Mouse (Mus musculus) heart, embryonic 14.5 days (tissue): ENCODE results near the gene Prdm8. TPM values are rescaled to one million over a fixed set of nuclear protein-coding genes. Genes with fewer than 3 reads are reported as not detected.

Experiments used
- ATAC-seq: fragments of 200-750 bp; cut with Nextera tagmentation; 2 replicates; pipeline ENCODE4 v1.8.0; 2017; ENCODE audit warnings: low read depth, moderate TSS enrichment; ENCODE audit not compliant: insufficient number of reproducible peaks, insufficient read depth, low FRiP score
- H3K27ac ChIP-seq, 2 experiments: fragments of 200-500 bp in 1 of 2; fragments of 300-500 bp in 1 of 2; sonication (generic) in 1 of 2; replicated peaks in 1 of 2; 2 replicates each; pipeline ENCODE4 v1.5.1; 2012 to 2014; ENCODE audit warnings: low read depth in 2 of 2, low read length in 2 of 2, control low read depth in 1 of 2, mild to moderate bottlenecking in 1 of 2, mixed read lengths in 1 of 2; ENCODE audit not compliant: control insufficient read depth in 1 of 2, insufficient read depth in 1 of 2
- H3K27me3 ChIP-seq: fragments of 300-500 bp; sonication (generic); 2 replicates; pipeline ENCODE4 v1.6.1; 2014; ENCODE audit warnings: mild to moderate bottlenecking, low read length, control low read depth; ENCODE audit not compliant: control insufficient read depth, insufficient read depth
- H3K36me3 ChIP-seq: fragments of 300-500 bp; sonication (generic); 2 replicates; pipeline ENCODE4 v1.6.1; 2014; ENCODE audit warnings: mild to moderate bottlenecking, control low read depth, low read length, mixed read lengths; ENCODE audit not compliant: control insufficient read depth, insufficient read depth
- H3K4me1 ChIP-seq, 2 experiments: fragments of 200-500 bp in 1 of 2; fragments of 300-500 bp in 1 of 2; sonication (generic) in 1 of 2; 2 replicates each; pipeline ENCODE4 v1.6.1; 2012 to 2014; ENCODE audit warnings: low read length in 2 of 2, control low read depth in 1 of 2, mixed read lengths in 1 of 2; ENCODE audit not compliant: control insufficient read depth in 2 of 2, insufficient read depth in 2 of 2
- H3K4me2 ChIP-seq: fragments of 300-500 bp; sonication (generic); 2 replicates; pipeline ENCODE4 v1.6.1; 2014; ENCODE audit warnings: mild to moderate bottlenecking, low read length
- H3K4me3 ChIP-seq, 2 experiments: fragments of 200-500 bp in 1 of 2; fragments of 300-500 bp in 1 of 2; sonication (generic) in 1 of 2; 2 replicates each; pipeline ENCODE4 v1.5.1; 2012 to 2014; ENCODE audit warnings: low read length in 2 of 2, mild to moderate bottlenecking in 2 of 2, control low read depth in 1 of 2, low read depth in 1 of 2, moderate library complexity in 1 of 2; ENCODE audit not compliant: control insufficient read depth in 1 of 2, insufficient read depth in 1 of 2
- H3K9ac ChIP-seq: fragments of 300-500 bp; sonication (generic); 2 replicates; pipeline ENCODE4 v1.6.1; 2014; ENCODE audit warnings: mild to moderate bottlenecking, low read length
- H3K9me3 ChIP-seq: fragments of 300-500 bp; sonication (generic); 2 replicates; pipeline ENCODE4 v1.6.1; 2016; ENCODE audit warnings: low read length, control low read depth; ENCODE audit not compliant: control insufficient read depth
- WGBS: fragments of 180-500 bp; shearing (Covaris S2); extraction: QIAGEN DNeasy Blood & Tissue Kit; methylation state at CpG from one replicate; pipeline ENCODE4 v1.1.7; 2014; 5-methylcytosine and 5-hydroxymethylcytosine counted together
- polyA plus RNA-seq: library from polyadenylated mRNA; unstranded; fragments of >200 nt; fragmentation: Nextera tagmentation; extraction: Ambion mirVana; gene quantifications from 2 replicates; pipeline ENCODE4 v1.2.1, GENCODE M21; 2014

Gene Prdm8
- 0.05 and 0.09 TPM in 2 replicates for polyA plus RNA-seq

- H3K4me1 ChIP-seq, result peaks cover 13 to 23% of the 10 kb centered on the region in 2 experiments
- under 1% methylated on average over 47 of the region's 51 CpGs for WGBS
- H3K9me3 ChIP-seq, result no peaks in the 10 kb centered on the region
- H3K36me3 ChIP-seq, result no peaks in the 10 kb centered on the region
- no peak within 1 kb of the TSS for H3K27ac ChIP-seq
- H3K27me3 ChIP-seq, result peaks cover 60% of the 10 kb centered on the region
- peak within 1 kb of the TSS; percentile 74 for H3K4me2 ChIP-seq
- ATAC-seq, result peak; percentile 83
- peak within 1 kb of the TSS; percentile 49 to 60 for H3K4me3 ChIP-seq
- H3K9ac ChIP-seq, result peak within 1 kb of the TSS; percentile 62
Observed at GRCm38 (mm10) chr5:98167180-98167824, at the start of gene Prdm8. TSS of gene Prdm8 (plus strand) at chr5:98167198.

- H3K9me3 ChIP-seq, result no peaks in the 10 kb centered on the region
- ATAC-seq, result no peak
- H3K4me2 ChIP-seq, result no peak overlapping the region
- H3K27ac ChIP-seq, result no peak overlapping the region
- H3K36me3 ChIP-seq, result no peaks in the 10 kb centered on the region
- H3K27me3 ChIP-seq, result no peaks in the 10 kb centered on the region
- H3K4me3 ChIP-seq, result no peak overlapping the region
- 80% methylated on average over 3 of the region's 3 CpGs for WGBS
- no peak overlapping the region for H3K9ac ChIP-seq
- H3K4me1 ChIP-seq, result no peaks in the 10 kb centered on the region
Observed at GRCm38 (mm10) chr5:98127074-98127473, 39.9 kb upstream of the Prdm8 start.

GRCm38 (mm10) chr5:98138545-98139296 is 28.3 kb upstream of the Prdm8 start:
- Histone ChIP-seq H3K27me3 (no peaks in the 10 kb centered on the region), H3K36me3 (no peaks in the 10 kb centered on the region), H3K4me3 (no peak overlapping the region), H3K9me3 (no peaks in the 10 kb centered on the region), H3K4me2 (no peak overlapping the region), H3K27ac (no peak overlapping the region), H3K4me1 (no peaks in the 10 kb centered on the region), H3K9ac (no peak overlapping the region)
- no peak for ATAC-seq
- 78% methylated on average over 14 of the region's 14 CpGs for WGBS

GRCm38 (mm10) chr5:98139297-98139660 is 27.7 kb upstream of the Prdm8 start:
- H3K4me2 ChIP-seq, result no peak overlapping the region
- H3K36me3 ChIP-seq, result no peaks in the 10 kb centered on the region
- no peak overlapping the region for H3K4me3 ChIP-seq
- H3K27ac ChIP-seq, result no peak overlapping the region
- H3K27me3 ChIP-seq, result no peaks in the 10 kb centered on the region
- no peaks in the 10 kb centered on the region for H3K9me3 ChIP-seq
- no peaks in the 10 kb centered on the region for H3K4me1 ChIP-seq
- WGBS, result 80% methylated on average over 3 of the region's 3 CpGs
- H3K9ac ChIP-seq, result no peak overlapping the region
- no peak for ATAC-seq

GRCm38 (mm10) chr5:98146895-98147294 is 20.1 kb upstream of the Prdm8 start:
- Histone ChIP-seq H3K9me3 (no peaks in the 10 kb centered on the region), H3K4me1 (no peaks in the 10 kb centered on the region), H3K9ac (no peak overlapping the region), H3K4me3 (no peak overlapping the region), H3K27ac (no peak overlapping the region), H3K4me2 (no peak overlapping the region), H3K27me3 (no peaks in the 10 kb centered on the region), H3K36me3 (no peaks in the 10 kb centered on the region)
- no peak for ATAC-seq
- WGBS, result 58% methylated on average over 3 of the region's 3 CpGs

- H3K36me3 ChIP-seq, result no peaks in the 10 kb centered on the region
- H3K4me2 ChIP-seq, result peak overlapping the region; percentile 74
- no peaks in the 10 kb centered on the region for H3K9me3 ChIP-seq
- peaks cover 13 to 23% of the 10 kb centered on the region in 2 experiments for H3K4me1 ChIP-seq
- peak overlapping the region in 1 of 2 experiments; percentile 49; a peak in 2 of 4 replicates for H3K4me3 ChIP-seq
- ATAC-seq, result no peak
- no peak overlapping the region for H3K27ac ChIP-seq
- H3K9ac ChIP-seq, result no peak overlapping the region
- WGBS, result 4% methylated on average over 15 of the region's 15 CpGs
- H3K27me3 ChIP-seq, result peaks cover 48% of the 10 kb centered on the region
Observed at GRCm38 (mm10) chr5:98166116-98166515, 882 bp upstream of the Prdm8 start.

- under 1% methylated on average over 37 of the region's 37 CpGs for WGBS
- Histone ChIP-seq H3K27me3 (peaks cover 72% of the 10 kb centered on the region), H3K4me3 (peak overlapping the region; percentile 24 to 49), H3K27ac (no peak overlapping the region), H3K4me2 (peak overlapping the region; percentile 74), H3K9ac (peak overlapping the region; percentile 39; the same call in 1 of the 2 replicates), H3K4me1 (peaks cover 16 to 25% of the 10 kb centered on the region in 2 experiments), H3K36me3 (no peaks in the 10 kb centered on the region), H3K9me3 (no peaks in the 10 kb centered on the region)
- ATAC-seq, result no peak
Observed at GRCm38 (mm10) chr5:98168356-98169285, 1.6 kb downstream of the Prdm8 start.
